Mouse (Mus musculus) ES-Bruce4 (cell line): Measurements from ENCODE around the gene Gpc1.

Experiments
- CTCF ChIP-seq: IDR thresholded peaks from one replicate; pipeline ENCODE4 v1.8.1; 2011; ENCODE audit warnings: low read depth, low read length
- POLR2A ChIP-seq: IDR thresholded peaks from one replicate; pipeline ENCODE4 v1.8.1; 2011; ENCODE audit warnings: low read length; ENCODE audit not compliant: insufficient read depth

DNA sequence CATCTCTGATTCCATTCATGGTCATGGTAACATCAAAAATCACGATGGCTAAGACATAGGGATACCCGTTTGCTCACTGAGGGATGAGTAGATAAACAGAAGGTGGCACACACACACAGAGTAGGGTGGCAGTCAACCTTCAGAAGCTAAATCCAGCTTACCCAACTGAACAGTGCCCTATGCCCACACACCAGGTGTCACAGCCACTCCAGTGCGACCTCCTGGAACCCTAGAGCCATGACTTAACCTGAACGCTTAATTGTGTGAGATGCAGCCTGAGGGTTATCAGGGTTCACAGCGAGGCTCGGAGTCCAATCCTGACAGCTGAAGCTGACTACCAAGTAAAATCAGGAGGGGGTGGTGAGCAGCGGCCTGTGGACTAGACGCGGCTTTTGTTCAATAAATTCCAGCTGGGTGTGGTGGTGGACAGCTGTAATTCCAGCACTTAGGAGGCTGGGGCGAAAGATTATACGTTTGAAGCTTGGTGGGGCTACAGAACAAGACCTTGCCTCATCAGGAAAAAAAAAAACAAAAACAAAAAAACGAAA lies 46.1 kb downstream of the Gpc1 start:
- TF ChIP-seq POLR2A (no peak), CTCF (no peak)
